Mouse (Mus musculus) kidney, postnatal 0 days (tissue): ENCODE results near the gene Cfap43. TPM values are rescaled to one million over a fixed set of nuclear protein-coding genes. Genes with fewer than 3 reads are reported as not detected.

Experiments
- ATAC-seq: fragments of 200-750 bp; cut with Nextera tagmentation; replicated peaks from 2 replicates; pipeline ENCODE4 v1.8.0; 2017; ENCODE audit warnings: low read depth, moderate number of reproducible peaks, moderate TSS enrichment, moderate library complexity; ENCODE audit not compliant: low FRiP score
- DNase-seq: peaks from one replicate; pipeline ENCODE4 v3.0.0-alpha.2; 2016; ENCODE audit warnings: low spot score
- H3K27ac ChIP-seq: fragments of 300-500 bp; sonication (generic); 2 replicates; pipeline ENCODE4 v1.5.1; 2014; ENCODE audit warnings: mild to moderate bottlenecking
- H3K27me3 ChIP-seq: fragments of 300-500 bp; sonication (generic); 2 replicates; pipeline ENCODE4 v1.6.1; 2014; ENCODE audit warnings: low read length, mixed read lengths; ENCODE audit not compliant: insufficient read depth
- H3K36me3 ChIP-seq: fragments of 300-500 bp; sonication (generic); 2 replicates; pipeline ENCODE4 v1.6.1; 2014; ENCODE audit warnings: low read length, mixed read lengths; ENCODE audit not compliant: insufficient read depth
- H3K4me1 ChIP-seq: fragments of 300-500 bp; sonication (generic); replicated peaks from 2 replicates; pipeline ENCODE4 v1.6.1; 2014; ENCODE audit warnings: antibody characterized with exemption, low read length, mixed read lengths; ENCODE audit not compliant: insufficient read depth
- H3K4me2 ChIP-seq: fragments of 300-500 bp; sonication (generic); 2 replicates; pipeline ENCODE4 v1.6.1; 2014; ENCODE audit warnings: mild to moderate bottlenecking, low read length, moderate library complexity, mixed read lengths
- H3K4me3 ChIP-seq: fragments of 300-500 bp; sonication (generic); replicated peaks from 2 replicates; pipeline ENCODE4 v1.5.1; 2014; ENCODE audit warnings: low read depth, low read length
- H3K9ac ChIP-seq: fragments of 300-500 bp; sonication (generic); 2 replicates; pipeline ENCODE4 v1.6.1; 2014; ENCODE audit warnings: low read depth, low read length
- H3K9me3 ChIP-seq: fragments of 300-500 bp; sonication (generic); replicated peaks from 2 replicates; pipeline ENCODE4 v1.6.1; 2016; ENCODE audit warnings: low read length, inconsistent platforms, mixed read lengths
- CTCF ChIP-seq: IDR thresholded peaks from 2 replicates; pipeline ENCODE4 v1.5.1; 2016; ENCODE audit warnings: antibody characterized with exemption, low read depth, mild to moderate bottlenecking, moderate library complexity
- WGBS: fragments of 180-500 bp; shearing (Covaris S2); extraction: QIAGEN DNeasy Blood & Tissue Kit; methylation state at CpG from one replicate; pipeline ENCODE4 v1.1.7; 2014; 5-methylcytosine and 5-hydroxymethylcytosine counted together
- polyA plus RNA-seq: library from polyadenylated mRNA; unstranded; fragments of >200 nt; fragmentation: Nextera tagmentation; extraction: Ambion mirVana; gene quantifications from 2 replicates; pipeline ENCODE4 v1.2.1, GENCODE M21; 2015

The Cfap43 gene
- polyA plus RNA-seq, 1 experiment from 2014 or later: 0.16 TPM

GRCm38 (mm10) chr19:47931982-47932638, 13.0 kb upstream of the Cfap43 start:
- Histone ChIP-seq H3K4me1 (peaks cover 6% of the 10 kb centered on the region; the same call in 1 of the 2 replicates), H3K4me3 (no peak overlapping the region), H3K9ac (no peak overlapping the region), H3K27ac (no peak overlapping the region), H3K36me3 (no peaks in the 10 kb centered on the region), H3K27me3 (no peaks in the 10 kb centered on the region), H3K4me2 (no peak overlapping the region), H3K9me3 (no peaks in the 10 kb centered on the region)
- WGBS: 41% methylated on average over 7 of the region's 7 CpGs
- DNase-seq (peak; percentile 91), ATAC-seq (peak; percentile 64)
- TF ChIP-seq CTCF: peak; percentile 94

- ATAC-seq: no peak
- Histone ChIP-seq H3K27ac (no peak overlapping the region), H3K27me3 (no peaks in the 10 kb centered on the region)
Measured at GRCm38 (mm10) chr19:47929043-47929442, 10.0 kb upstream of the Cfap43 start.

GRCm38 (mm10) chr19:47927032-47927431, 7.9 kb upstream of the Cfap43 start:
- 86% methylated on average over 2 of the region's 2 CpGs for WGBS
- H3K9ac ChIP-seq: no peak overlapping the region
- no peaks in the 10 kb centered on the region for H3K36me3 ChIP-seq
- peaks cover 6% of the 10 kb centered on the region; the same call in 1 of the 2 replicates for H3K4me1 ChIP-seq
- no peak overlapping the region for H3K4me3 ChIP-seq
- no peak overlapping the region for H3K4me2 ChIP-seq
- H3K27ac ChIP-seq: no peak overlapping the region
- no peaks in the 10 kb centered on the region for H3K27me3 ChIP-seq
- no peak for DNase-seq
- no peaks in the 10 kb centered on the region for H3K9me3 ChIP-seq
- TF ChIP-seq CTCF: no peak
- no peak for ATAC-seq

More at GRCm38 (mm10) chr19:47929043-47929442, 10.0 kb upstream of the Cfap43 start:
- DNase-seq: peak; percentile 22
- Histone ChIP-seq H3K9ac (no peak overlapping the region), H3K4me1 (peaks cover 6% of the 10 kb centered on the region; the same call in 1 of the 2 replicates), H3K4me2 (no peak overlapping the region), H3K36me3 (no peaks in the 10 kb centered on the region), H3K4me3 (no peak overlapping the region), H3K9me3 (no peaks in the 10 kb centered on the region)
- 51% methylated on average over 4 of the region's 4 CpGs for WGBS
- TF ChIP-seq CTCF: no peak

- DNase-seq (peak; percentile 36), ATAC-seq (no peak)
- WGBS: 62% methylated on average over 7 of the region's 7 CpGs
- Histone ChIP-seq H3K4me1 (peaks cover 6% of the 10 kb centered on the region; the same call in 1 of the 2 replicates), H3K27ac (0 out of 2 replicates have a peak overlapping the region, but pooled peaks have one; percentile 22), H3K27me3 (no peaks in the 10 kb centered on the region), H3K4me2 (no peak overlapping the region), H3K4me3 (no peak overlapping the region), H3K9ac (no peak overlapping the region), H3K36me3 (no peaks in the 10 kb centered on the region), H3K9me3 (no peaks in the 10 kb centered on the region)
- no peak for TF ChIP-seq CTCF
Measured at GRCm38 (mm10) chr19:47925819-47926218, 6.7 kb upstream of the Cfap43 start.

- no peaks in the 10 kb centered on the region for H3K4me1 ChIP-seq
- DNase-seq (no peak), ATAC-seq (no peak)
- WGBS: 3% methylated on average over 8 of the region's 8 CpGs
- H3K27me3 ChIP-seq: no peaks in the 10 kb centered on the region
- H3K36me3 ChIP-seq: no peaks in the 10 kb centered on the region
- peak overlapping the region; percentile 81 for H3K9ac ChIP-seq
- peak overlapping the region; percentile 96 for H3K27ac ChIP-seq
- H3K4me2 ChIP-seq: peak overlapping the region; percentile 83
- peak overlapping the region; percentile 84 for H3K4me3 ChIP-seq
- TF ChIP-seq CTCF: no peak
- no peaks in the 10 kb centered on the region for H3K9me3 ChIP-seq
Measured at GRCm38 (mm10) chr19:47919966-47920375, 884 bp upstream of the Cfap43 start.

- Histone ChIP-seq H3K27ac (peak overlapping the region; percentile 96), H3K4me1 (no peaks in the 10 kb centered on the region), H3K9ac (peak overlapping the region; percentile 81), H3K27me3 (no peaks in the 10 kb centered on the region), H3K4me2 (peak overlapping the region; percentile 83), H3K4me3 (peak overlapping the region; percentile 84), H3K36me3 (no peaks in the 10 kb centered on the region), H3K9me3 (no peaks in the 10 kb centered on the region)
- 1% methylated on average over 29 of the region's 29 CpGs for WGBS
- TF ChIP-seq CTCF: no peak
- DNase-seq (peak; percentile 63), ATAC-seq (peak; percentile 26; the same call in 1 of the 2 replicates)
Measured at GRCm38 (mm10) chr19:47918455-47919101, 509 bp downstream of the Cfap43 start.
